Mouse (Mus musculus) ES-E14 (cell line): ENCODE data around the gene Shroom2.

Experiments used
- MAFK ChIP-seq: IDR thresholded peaks from 2 replicates; pipeline ENCODE4 v1.6.1; 2014; ENCODE audit warnings: mild to moderate bottlenecking, low read depth, low read length, inconsistent platforms; ENCODE audit not compliant: insufficient read depth
- ZC3H11A ChIP-seq: IDR thresholded peaks from 2 replicates; pipeline ENCODE4 v1.6.1; 2012; ENCODE audit warnings: low read depth, mild to moderate bottlenecking, inconsistent platforms, low read length, borderline replicate concordance
- ZNF384 ChIP-seq: IDR thresholded peaks from 2 replicates; pipeline ENCODE4 v1.6.1; 2012; ENCODE audit warnings: low read depth, low read length, inconsistent platforms

DNA sequence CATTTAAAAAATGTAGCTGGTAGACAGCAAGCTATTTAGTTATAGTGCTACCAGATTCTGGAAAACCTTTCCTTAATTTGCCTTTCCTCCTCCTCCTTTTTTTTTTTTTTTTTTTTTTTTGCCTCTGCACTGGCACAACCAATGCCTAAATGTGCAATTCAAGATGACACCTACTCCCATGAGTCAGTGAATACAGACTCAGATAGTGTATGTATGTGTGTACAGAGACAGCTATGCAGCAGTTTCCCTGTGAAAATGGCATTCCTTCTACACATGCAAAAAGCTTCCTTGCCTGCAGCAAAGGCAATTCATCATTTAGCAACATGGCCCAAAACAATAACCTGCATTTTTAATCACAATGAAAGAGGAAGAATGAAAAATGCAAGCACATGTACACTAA lies 126.1 kb downstream of the Shroom2 start:
- TF ChIP-seq MAFK = no peak
- TF ChIP-seq ZNF384 = no peak
- TF ChIP-seq ZC3H11A = no peak
